ENCODE assay signal across 25 mouse cellular contexts in genomic region chr7:96806561-96806960, GRCm38 (mm10).
DNase-seq lines count a peak whose midpoint lies in the region; ATAC-seq and TF ChIP-seq lines count a peak whose summit lies in the region.
"Had no signal": no experiment of that assay in that cellular context is flagged by ENCODE, and none has a peak within 500 bp of the region (broad histone marks: within the 10 kb centered on the region; RNA-seq: fewer than 3 reads in every experiment).

No protein-coding gene starts in this region.

- H3K4me3 ChIP-seq in lung, embryonic 15.5 days, result no peak overlapping the region
- H3K4me3 ChIP-seq in limb, embryonic 14.5 days (replicated peaks; ENCODE audit: low read length), result no peak overlapping the region
- H3K4me3 ChIP-seq in intestine, embryonic 15.5 days (replicated peaks), result no peak overlapping the region
- H3K4me3 ChIP-seq: embryonic facial prominence, embryonic 12.5 days; embryonic facial prominence, embryonic 15.5 days; gastrocnemius, adult 2 months; heart, embryonic 12.5 days; heart, embryonic 15.5 days; hindbrain, embryonic 10.5 days; hindbrain, embryonic 13.5 days had no signal

- no peak overlapping the region for H3K4me2 ChIP-seq in lung, embryonic 15.5 days
- no peak overlapping the region for H3K4me2 ChIP-seq in limb, embryonic 14.5 days (replicated peaks; ENCODE audit: low read depth, low read length, severe bottlenecking)
- no peak overlapping the region for H3K4me2 ChIP-seq in intestine, embryonic 15.5 days (replicated peaks)
- H3K4me2 ChIP-seq: embryonic facial prominence, embryonic 12.5 days; embryonic facial prominence, embryonic 15.5 days; heart, embryonic 12.5 days; heart, embryonic 15.5 days; hindbrain, embryonic 13.5 days had no signal

- ATAC-seq in lung, embryonic 15.5 days (ENCODE audit: borderline replicate concordance, extremely low read depth, low FRiP score, low TSS enrichment), result no peak
- ATAC-seq in limb, embryonic 14.5 days (ENCODE audit: low FRiP score, low read depth), result peak; percentile 62; the same call in 1 of the 2 replicates
- no peak for ATAC-seq in intestine, embryonic 15.5 days
- ATAC-seq: activated CD4-positive, CD25-positive, alpha-beta regulatory T cell, adult 4 months; hindbrain, embryonic 16.5 days had no signal

- H3K27ac ChIP-seq in lung, embryonic 15.5 days, result 0 out of 2 replicates have a peak overlapping the region, but pooled peaks have one; percentile 7
- no peak overlapping the region for H3K27ac ChIP-seq in limb, embryonic 14.5 days (replicated peaks; ENCODE audit: low read depth, low read length)
- no peak overlapping the region for H3K27ac ChIP-seq in intestine, embryonic 15.5 days
- H3K27ac ChIP-seq: embryonic facial prominence, embryonic 12.5 days; embryonic facial prominence, embryonic 15.5 days; gastrocnemius, adult 2 months; heart, embryonic 15.5 days; hindbrain, embryonic 13.5 days had no signal

- peak; percentile 42 for DNase-seq in embryo, embryonic 10.5 days (ENCODE audit: low spot score)
- no peak for DNase-seq in embryo, embryonic 10 days (ENCODE audit: low spot score)
- no peak for DNase-seq in lung, postnatal 10 days
- DNase-seq in limb, embryonic 14.5 days (ENCODE audit: low spot score), result peak; percentile 52
- DNase-seq: adrenal gland, adult 8-10 months; adrenal gland, postnatal 25 days; cerebellum, adult 11-12 months; cerebellum, adult 8-10 months; cerebellum, postnatal 14 days; forebrain, postnatal 0 days; gastrocnemius, adult 2 months; gastrocnemius, postnatal 14 days; heart, adult 11 months; heart, postnatal 10 days; heart, postnatal 36 days had no signal

- 71% methylated on average over 1 of the region's 1 CpGs for WGBS in lung, embryonic 15.5 days
- 32% methylated on average over 1 of the region's 1 CpGs for WGBS in limb, embryonic 14.5 days
- WGBS in intestine, embryonic 15.5 days, result 91% methylated on average over 1 of the region's 1 CpGs

- no peak for TF ChIP-seq POLR2A in limb, embryonic 14.5 days (IDR thresholded peaks at IDR 0.05; ENCODE audit: borderline replicate concordance, extremely low read depth, insufficient read depth, insufficient read length)

- no peaks in the 10 kb centered on the region for H3K36me3 ChIP-seq in lung, embryonic 15.5 days
- no peaks in the 10 kb centered on the region for H3K36me3 ChIP-seq in limb, embryonic 14.5 days (ENCODE audit: control insufficient read depth, insufficient read depth, low read length)
- no peaks in the 10 kb centered on the region for H3K36me3 ChIP-seq in intestine, embryonic 15.5 days
- H3K36me3 ChIP-seq: embryonic facial prominence, embryonic 15.5 days; heart, embryonic 12.5 days; heart, embryonic 15.5 days; hindbrain, embryonic 13.5 days had no signal

- H3K4me1 ChIP-seq in lung, embryonic 15.5 days, result peaks cover 12% of the 10 kb centered on the region; the same call in 1 of the 2 replicates
- H3K4me1 ChIP-seq in limb, embryonic 14.5 days (ENCODE audit: control insufficient read depth, insufficient read depth, low read length), result peaks cover 25% of the 10 kb centered on the region
- H3K4me1 ChIP-seq in intestine, embryonic 15.5 days (replicated peaks), result no peaks in the 10 kb centered on the region
- H3K4me1 ChIP-seq: embryonic facial prominence, embryonic 15.5 days; heart, embryonic 15.5 days had no signal

- no peak overlapping the region for H3K9ac ChIP-seq in lung, embryonic 15.5 days
- no peak overlapping the region for H3K9ac ChIP-seq in limb, embryonic 14.5 days (ENCODE audit: low read depth, low read length, severe bottlenecking)
- no peak overlapping the region for H3K9ac ChIP-seq in intestine, embryonic 15.5 days
- H3K9ac ChIP-seq: embryonic facial prominence, embryonic 12.5 days; embryonic facial prominence, embryonic 15.5 days; forebrain, postnatal 0 days; heart, embryonic 12.5 days; heart, embryonic 15.5 days; hindbrain, embryonic 13.5 days had no signal

- no peaks in the 10 kb centered on the region for H3K27me3 ChIP-seq in lung, embryonic 15.5 days
- H3K27me3 ChIP-seq in limb, embryonic 14.5 days (ENCODE audit: control insufficient read depth, insufficient read depth, low read length), result no peaks in the 10 kb centered on the region
- H3K27me3 ChIP-seq in intestine, embryonic 15.5 days (replicated peaks), result no peaks in the 10 kb centered on the region
- H3K27me3 ChIP-seq: embryonic facial prominence, embryonic 12.5 days; embryonic facial prominence, embryonic 15.5 days; heart, embryonic 12.5 days; heart, embryonic 15.5 days had no signal

- no peaks in the 10 kb centered on the region for H3K9me3 ChIP-seq in lung, embryonic 15.5 days
- no peaks in the 10 kb centered on the region for H3K9me3 ChIP-seq in limb, embryonic 14.5 days (ENCODE audit: control insufficient read depth, low read length)
- no peaks in the 10 kb centered on the region for H3K9me3 ChIP-seq in intestine, embryonic 15.5 days
- H3K9me3 ChIP-seq: embryonic facial prominence, embryonic 12.5 days; embryonic facial prominence, embryonic 15.5 days; heart, embryonic 12.5 days; heart, embryonic 15.5 days; hindbrain, embryonic 10.5 days; hindbrain, embryonic 13.5 days had no signal

Comparison
In these comparisons a context has a peak if more than half of its experiments do, and no peak if none do; other contexts are left out.
1. DNase-seq: peak in embryo, embryonic 10.5 days (single experiment) and limb, embryonic 14.5 days (single experiment); none in embryo, embryonic 10 days (single experiment) and lung, postnatal 10 days (single experiment).